Mouse (Mus musculus) CH12.LX (cell line): Measurements from ENCODE around the gene Cdc37l1.

Experiments used
- CTCF ChIP-seq, 2 experiments: IDR thresholded peaks in 1 of 2; conservative IDR thresholded peaks in 1 of 2; 2 replicates each; pipeline ENCODE4 v1.5.1; 2011 to 2012; ENCODE audit warnings: low read depth in 2 of 2, low read length in 2 of 2, improper control_type of control experiment in 1 of 2, inconsistent platforms in 1 of 2, mild to moderate bottlenecking in 1 of 2, moderate library complexity in 1 of 2
- POLR2A ChIP-seq: IDR thresholded peaks from 2 replicates; pipeline ENCODE4 v1.6.1; 2011; ENCODE audit warnings: low read depth, mild to moderate bottlenecking, improper control_type of control experiment, low read length
- USF2 ChIP-seq: conservative IDR thresholded peaks from 2 replicates; pipeline ENCODE4 v1.6.1; 2011; ENCODE audit warnings: low read depth, low read length, improper control_type of control experiment

DNA sequence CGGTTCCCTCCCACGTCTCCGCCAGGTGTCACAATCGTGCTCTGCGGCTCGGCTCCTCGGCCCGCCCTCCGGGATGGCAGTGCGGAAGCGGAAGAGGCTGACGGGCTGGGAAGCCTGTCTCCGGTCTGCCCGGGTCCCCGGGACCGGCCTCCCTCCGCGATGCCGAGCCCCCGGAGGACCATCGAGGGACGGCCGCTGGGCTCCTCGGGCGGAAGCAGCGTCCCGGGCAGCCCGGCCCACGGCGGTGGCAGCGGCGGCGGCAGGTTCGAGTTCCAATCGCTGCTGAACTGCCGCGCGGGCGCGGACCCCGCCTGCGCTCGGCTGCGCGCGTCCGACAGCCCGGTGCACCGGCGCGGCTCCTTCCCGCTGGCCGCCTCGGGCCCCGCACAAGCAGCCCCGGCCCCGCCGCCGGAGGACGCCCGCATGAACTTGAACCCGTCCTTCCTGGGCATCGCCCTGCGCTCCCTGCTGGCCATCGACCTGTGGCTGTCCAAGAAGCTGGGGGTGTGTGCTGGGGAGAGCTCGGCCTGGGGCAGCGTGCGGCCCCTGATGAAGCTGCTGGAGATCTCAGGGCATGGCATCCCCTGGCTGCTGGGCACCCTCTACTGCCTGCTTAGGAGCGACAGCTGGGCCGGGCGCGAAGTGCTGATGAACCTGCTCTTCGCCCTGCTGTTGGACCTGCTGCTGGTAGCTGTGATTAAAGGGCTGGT, 26.2 kb upstream of the Cdc37l1 start, which contains the start of gene Plpp6:
- peak; percentile 81 for TF ChIP-seq POLR2A
- TF ChIP-seq CTCF (conservative IDR thresholded peaks at IDR 0.05 in 1 of 2, IDR thresholded peaks at IDR 0.05 in 1 of 2; ENCODE audit: low read depth in 2 of 2, low read length in 2 of 2): peak in 1 of 2 experiments; percentile 66; a peak in 2 of 4 replicates
- TF ChIP-seq USF2: no peak
